Mouse (Mus musculus) ovary, adult 18-20 months (tissue): ENCODE results near the gene Phc3.
"Not testable (repeated sequence)": the region's sequence is repeated elsewhere in the genome, so short reads cannot be mapped to it uniquely, and the experiment has no call there.

ENCODE experiments used
- DNase-seq: peaks from one replicate; pipeline ENCODE4 v3.0.0; 2022; ENCODE audit warnings: low spot score, mixed read lengths

Gene Phc3

GRCm38 (mm10) chr3:30868625-30869024, 100.6 kb downstream of the Phc3 start:
- DNase-seq = no peak

- DNase-seq = peak; percentile 16
Observed at GRCm38 (mm10) chr3:30868176-30868575, 101.0 kb downstream of the Phc3 start.

GRCm38 (mm10) chr3:30864640-30865039, 104.6 kb downstream of the Phc3 start:
- DNase-seq = no peak

GRCm38 (mm10) chr3:30863712-30864435, 105.3 kb downstream of the Phc3 start:
- DNase-seq = no peak

- DNase-seq = no peak
Observed at GRCm38 (mm10) chr3:30860705-30861104, 108.5 kb downstream of the Phc3 start.

GRCm38 (mm10) chr3:30859599-30859998, 109.6 kb downstream of the Phc3 start:
- not testable (repeated sequence) for DNase-seq

GRCm38 (mm10) chr3:30855604-30856458, 113.4 kb downstream of the Phc3 start, which contains the start of gene Gpr160:
Gene Gpr160, plus strand, starts transcription at chr3:30855950.
- DNase-seq = peak; percentile 33

- no peak for DNase-seq
Observed at GRCm38 (mm10) chr3:30853596-30853995, 115.6 kb downstream of the Phc3 start.

- DNase-seq = no peak
Observed at GRCm38 (mm10) chr3:30851422-30851821, 117.8 kb downstream of the Phc3 start.
